Mouse (Mus musculus) erythroid progenitor cell, adult 5-6 weeks (primary cell): ENCODE measurements around the gene Il11. TPM values are rescaled to one million over a fixed set of nuclear protein-coding genes. Genes with fewer than 3 reads are reported as not detected.
A peak's percentile ranks its signal among the peaks of the same experiment; 100 is the strongest.

Experiments
- ATAC-seq: replicated peaks from 2 replicates; pipeline ENCODE4 v1.8.0; 2016; ENCODE audit warnings: moderate number of reproducible peaks, mild to moderate bottlenecking, moderate TSS enrichment, inconsistent platforms; ENCODE audit not compliant: poor library complexity, low FRiP score, severe bottlenecking
- total RNA-seq, 2 experiments: library from RNA; stranded (forward) in 1 of 2; stranded (reverse) in 1 of 2; fragments of 150-400 nt in 1 of 2; fragments of 186-747, 209-891 nt in 1 of 2; gene quantifications; 2 replicates each; pipeline versions ENCODE4 v1.2.3 to v1.2.4; 2015 to 2017; ENCODE audit warnings: low replicate concordance in 2 of 2

The Il11 gene
- total RNA-seq, 2 experiments from 2014 or later = not detected

- ATAC-seq = peak; percentile 47
These were observed 6.8 kb upstream of the Il11 start, which contains the start of gene Tmem238 for GRCm38 (mm10) chr7:4789436-4789935. Gene Tmem238, minus strand, starts transcription at chr7:4789656.

- no peak; the same call in 1 of the 2 replicates for ATAC-seq
These were observed 6.1 kb upstream of the Il11 start for GRCm38 (mm10) chr7:4788499-4789435.

GRCm38 (mm10) chr7:4783667-4784268, 1.1 kb upstream of the Il11 start:
- ATAC-seq = 0 out of 2 replicates have a peak, but pooled peaks have one; percentile 20

GRCm38 (mm10) chr7:4782130-4782529, 529 bp downstream of the Il11 start:
- ATAC-seq = no peak

GRCm38 (mm10) chr7:4779921-4780320, 2.7 kb downstream of the Il11 start:
- no peak for ATAC-seq

- no peak for ATAC-seq
These were observed 4.6 kb downstream of the Il11 start for GRCm38 (mm10) chr7:4777851-4778637.

GRCm38 (mm10) chr7:4776861-4777830, 5.5 kb downstream of the Il11 start:
- no peak for ATAC-seq

GRCm38 (mm10) chr7:4776131-4776530, 6.5 kb downstream of the Il11 start:
- ATAC-seq = no peak

GRCm38 (mm10) chr7:4771202-4771601, 11.5 kb downstream of the Il11 start, which contains the start of gene Fam71e2:
Gene Fam71e2, minus strand, starts transcription at chr7:4771302.
- no peak for ATAC-seq

GRCm38 (mm10) chr7:4764946-4765710, 17.5 kb downstream of the Il11 start:
- ATAC-seq = no peak

- no peak for ATAC-seq
These were observed 23.0 kb downstream of the Il11 start for GRCm38 (mm10) chr7:4759670-4760069.

- ATAC-seq = peak; percentile 70
These were observed 29.7 kb downstream of the Il11 start, which contains the start of gene Cox6b2 for GRCm38 (mm10) chr7:4752821-4753570. Gene Cox6b2, minus strand, starts transcription at chr7:4753094.

- ATAC-seq = peak; percentile 74
These were observed 30.5 kb downstream of the Il11 start for GRCm38 (mm10) chr7:4751971-4752820.

GRCm38 (mm10) chr7:4749169-4749568, 33.5 kb downstream of the Il11 start:
- ATAC-seq = peak; percentile 20

- no peak for ATAC-seq
These were observed 34.3 kb downstream of the Il11 start for GRCm38 (mm10) chr7:4748321-4748720.

- peak; percentile 61 for ATAC-seq
These were observed 35.3 kb downstream of the Il11 start for GRCm38 (mm10) chr7:4747156-4747899.
